Mouse (Mus musculus): ENCODE data around the gene Gsc2.

Gene Gsc2

GRCm38 (mm10) chr16:17922163-17922538 is 7.3 kb upstream of the Gsc2 start:
- DNase-seq (ENCODE audit: low spot score): no peak

GRCm38 (mm10) chr16:17921325-17922162 is 6.7 kb upstream of the Gsc2 start:
- peak; percentile 95 for DNase-seq (ENCODE audit: low spot score)

- no peak for DNase-seq (ENCODE audit: low spot score)
These were observed 5.7 kb upstream of the Gsc2 start for GRCm38 (mm10) chr16:17920586-17920985.

DNA sequence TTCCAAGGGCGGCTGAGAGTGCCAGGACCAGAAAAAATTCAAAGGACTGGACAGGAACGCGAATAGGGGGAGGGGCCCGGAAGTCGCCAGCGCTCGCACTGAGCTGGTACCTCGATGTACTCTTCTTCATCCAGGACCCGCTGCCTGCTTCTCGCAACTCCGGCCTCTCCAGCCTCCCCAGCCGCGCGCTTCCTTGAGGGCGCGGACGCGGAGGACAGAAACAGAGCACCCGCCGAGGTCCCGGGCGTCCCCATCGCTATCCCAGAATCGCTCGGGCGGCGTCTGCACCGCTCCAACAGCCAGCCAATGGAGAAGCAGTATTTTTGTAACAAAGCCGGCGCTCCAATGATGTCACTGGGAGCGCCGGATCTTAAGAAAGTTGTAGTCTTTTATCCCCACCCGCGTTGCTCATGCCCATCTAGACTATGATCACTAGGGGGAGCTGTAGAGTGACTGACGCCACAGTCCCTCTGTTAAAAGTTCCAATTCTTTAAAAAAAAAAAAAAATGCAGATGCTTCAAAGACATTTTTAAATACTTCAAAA is 3.7 kb downstream of the Gsc2 start, which contains the start of gene Ess2:
Ess2 (minus strand) TSS at position 297 of the 544 bp plus-strand sequence.
- DNase-seq (ENCODE audit: low spot score): peak; percentile 92

DNA sequence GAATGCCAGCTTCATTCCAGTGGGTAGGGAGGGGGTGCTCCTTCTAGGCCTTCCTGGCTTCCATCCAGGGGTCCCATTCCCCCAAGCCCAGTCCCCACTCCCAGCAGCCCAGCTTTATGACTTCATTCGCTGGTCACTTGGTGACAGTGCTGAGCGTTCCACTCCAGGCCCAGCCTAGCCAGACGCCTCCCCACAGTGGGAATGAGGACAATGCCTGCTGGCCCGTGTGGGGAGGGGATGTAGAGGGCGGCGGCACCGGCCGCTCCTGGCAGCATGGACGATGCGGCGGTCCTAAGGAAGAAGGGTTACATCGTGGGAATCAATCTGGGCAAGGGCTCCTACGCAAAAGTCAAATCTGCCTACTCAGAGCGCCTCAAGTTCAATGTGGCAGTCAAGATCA is 16.4 kb downstream of the Gsc2 start, which contains the start of the genes Dgcr2 and Tssk2:
Dgcr2 (minus strand) TSS at position 101 of the 400 bp plus-strand sequence.
Tssk2 (plus strand) TSS at position 176 of the 400 bp plus-strand sequence.
- no peak for DNase-seq (ENCODE audit: low spot score)

- DNase-seq (ENCODE audit: low spot score): no peak
These were observed 18.8 kb downstream of the Gsc2 start for GRCm38 (mm10) chr16:17896091-17896490.

- DNase-seq (ENCODE audit: low spot score): no peak
These were observed 20.9 kb downstream of the Gsc2 start, which contains the start of gene Tssk1 for GRCm38 (mm10) chr16:17893923-17894322. Gene Tssk1 (plus strand): TSS chr16:17894223.

DNA sequence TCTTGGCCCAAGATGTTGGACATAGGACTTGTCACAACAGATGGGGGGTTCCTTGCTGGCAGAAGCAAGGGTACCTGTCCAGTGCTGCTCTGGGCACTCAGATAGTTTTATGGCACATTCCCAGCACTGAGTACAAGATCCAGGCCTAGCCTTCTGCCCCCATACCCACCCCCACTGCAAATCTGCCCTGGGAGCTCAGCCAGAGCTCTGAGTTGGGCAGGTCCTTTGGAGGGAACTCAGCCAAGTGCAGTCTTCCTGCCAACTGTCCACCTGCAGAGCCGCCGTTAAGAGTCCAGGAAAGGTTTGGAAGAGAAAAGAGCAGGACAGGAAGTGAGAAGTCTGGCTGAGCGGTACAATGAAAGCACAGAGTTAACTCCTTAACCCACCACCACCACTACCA is 22.3 kb downstream of the Gsc2 start:
- no peak for DNase-seq (ENCODE audit: low spot score)

- peak; percentile 97 for DNase-seq (ENCODE audit: low spot score)
These were observed 23.3 kb downstream of the Gsc2 start, which contains the start of gene Gm20518 for GRCm38 (mm10) chr16:17891567-17891959. Gene Gm20518 (minus strand): TSS chr16:17891671.

GRCm38 (mm10) chr16:17890917-17891566 is 23.8 kb downstream of the Gsc2 start:
- no peak for DNase-seq (ENCODE audit: low spot score)

DNA sequence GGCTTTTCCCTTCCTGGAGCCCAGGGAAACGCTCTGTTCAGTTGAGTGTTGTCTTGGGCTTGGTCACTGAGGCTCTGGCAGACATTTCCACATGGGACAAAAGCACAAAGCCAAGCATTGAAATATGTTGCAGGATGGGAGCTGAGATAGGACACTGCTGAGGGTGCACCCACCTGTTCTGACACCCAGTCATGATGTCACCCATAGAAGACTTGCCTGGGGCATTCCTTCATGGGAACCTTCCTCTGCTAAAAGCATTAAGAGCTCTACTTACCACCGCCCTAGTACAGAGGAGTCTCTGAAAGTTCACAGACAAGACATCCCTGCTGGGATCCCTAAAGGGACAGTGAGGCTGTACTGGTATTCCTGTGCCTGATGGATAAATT is 24.5 kb downstream of the Gsc2 start:
- DNase-seq (ENCODE audit: low spot score): no peak

GRCm38 (mm10) chr16:17889689-17890341 is 25.0 kb downstream of the Gsc2 start:
- no peak for DNase-seq (ENCODE audit: low spot score)

- DNase-seq (ENCODE audit: low spot score): no peak
These were observed 30.7 kb downstream of the Gsc2 start for GRCm38 (mm10) chr16:17884116-17884515.

- no peak for DNase-seq (ENCODE audit: low spot score)
These were observed 32.7 kb downstream of the Gsc2 start for GRCm38 (mm10) chr16:17882196-17882595.

- DNase-seq (ENCODE audit: low spot score): no peak
These were observed 35.3 kb downstream of the Gsc2 start for GRCm38 (mm10) chr16:17879571-17879970.

DNA sequence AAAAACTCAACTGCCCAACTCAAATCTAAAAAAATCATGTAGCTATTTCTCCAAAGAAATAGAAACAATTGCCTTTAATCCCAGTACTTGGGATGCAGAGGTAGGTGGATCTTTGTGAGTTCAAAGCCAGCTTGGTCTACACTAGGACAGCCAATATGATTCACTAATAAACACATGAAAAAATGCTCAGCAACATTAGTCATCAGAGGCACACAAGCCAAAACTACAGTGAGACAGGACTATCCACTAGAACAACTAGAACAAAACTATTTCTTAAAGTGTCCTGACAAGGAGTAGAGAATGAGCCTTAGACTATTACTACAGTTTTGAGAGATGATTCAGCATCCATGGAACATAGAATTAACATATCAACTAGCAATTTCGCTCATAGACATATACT is 38.8 kb downstream of the Gsc2 start:
- DNase-seq (ENCODE audit: low spot score): no peak

- DNase-seq (ENCODE audit: low spot score): no peak
These were observed 39.7 kb downstream of the Gsc2 start for GRCm38 (mm10) chr16:17875174-17875573.

GRCm38 (mm10) chr16:17872995-17873394 is 41.9 kb downstream of the Gsc2 start:
- DNase-seq (ENCODE audit: low spot score): no peak

GRCm38 (mm10) chr16:17871248-17871647 is 43.6 kb downstream of the Gsc2 start:
- no peak for DNase-seq (ENCODE audit: low spot score)

DNA sequence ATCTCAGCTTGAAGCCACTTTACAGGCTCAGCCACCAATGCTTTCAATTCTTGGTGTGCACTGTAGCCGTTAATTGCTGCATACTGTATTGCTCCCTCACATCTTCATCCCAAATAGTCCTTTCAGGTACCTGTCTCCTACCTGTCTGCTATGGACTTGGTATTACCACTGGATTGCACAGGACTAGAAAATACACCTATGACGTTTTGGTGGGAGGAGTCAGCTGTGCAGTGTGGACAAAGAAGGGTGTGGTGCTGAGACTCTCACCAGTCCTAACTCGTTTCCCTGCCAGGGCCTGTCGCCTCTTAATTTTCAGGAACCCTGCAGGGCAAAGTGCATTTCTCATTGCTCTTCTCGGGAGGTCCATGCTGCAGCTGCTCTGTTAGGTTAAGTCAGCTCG is 49.1 kb downstream of the Gsc2 start:
- no peak for DNase-seq (ENCODE audit: low spot score)

- no peak for DNase-seq (ENCODE audit: low spot score)
These were observed 49.6 kb downstream of the Gsc2 start for GRCm38 (mm10) chr16:17865293-17865692.
